Mouse (Mus musculus) CH12.LX (cell line): ENCODE measurements around the gene Gm12216.

ENCODE experiments used
- CTCF ChIP-seq, 2 experiments: IDR thresholded peaks in 1 of 2; conservative IDR thresholded peaks in 1 of 2; 2 replicates each; pipeline ENCODE4 v1.5.1; 2011 to 2012; ENCODE audit warnings: low read depth in 2 of 2, low read length in 2 of 2, improper control_type of control experiment in 1 of 2, inconsistent platforms in 1 of 2, mild to moderate bottlenecking in 1 of 2, moderate library complexity in 1 of 2
- EP300 ChIP-seq: IDR thresholded peaks from 2 replicates; pipeline ENCODE4 v1.6.1; 2011; ENCODE audit warnings: low read length, improper control_type of control experiment
- NRF1 ChIP-seq: IDR thresholded peaks from 2 replicates; pipeline ENCODE4 v1.6.1; 2014; ENCODE audit warnings: low read depth, mild to moderate bottlenecking, inconsistent platforms, low read length, improper control_type of control experiment, moderate library complexity
- POLR2AphosphoS2 ChIP-seq: IDR thresholded peaks from 2 replicates; pipeline ENCODE4 v1.6.1; 2011; ENCODE audit warnings: low read depth, low read length, improper control_type of control experiment
- TCF12 ChIP-seq: IDR thresholded peaks from 2 replicates; pipeline ENCODE4 v1.6.1; 2014; ENCODE audit warnings: low read depth, mild to moderate bottlenecking, inconsistent platforms, low read length, improper control_type of control experiment

DNA sequence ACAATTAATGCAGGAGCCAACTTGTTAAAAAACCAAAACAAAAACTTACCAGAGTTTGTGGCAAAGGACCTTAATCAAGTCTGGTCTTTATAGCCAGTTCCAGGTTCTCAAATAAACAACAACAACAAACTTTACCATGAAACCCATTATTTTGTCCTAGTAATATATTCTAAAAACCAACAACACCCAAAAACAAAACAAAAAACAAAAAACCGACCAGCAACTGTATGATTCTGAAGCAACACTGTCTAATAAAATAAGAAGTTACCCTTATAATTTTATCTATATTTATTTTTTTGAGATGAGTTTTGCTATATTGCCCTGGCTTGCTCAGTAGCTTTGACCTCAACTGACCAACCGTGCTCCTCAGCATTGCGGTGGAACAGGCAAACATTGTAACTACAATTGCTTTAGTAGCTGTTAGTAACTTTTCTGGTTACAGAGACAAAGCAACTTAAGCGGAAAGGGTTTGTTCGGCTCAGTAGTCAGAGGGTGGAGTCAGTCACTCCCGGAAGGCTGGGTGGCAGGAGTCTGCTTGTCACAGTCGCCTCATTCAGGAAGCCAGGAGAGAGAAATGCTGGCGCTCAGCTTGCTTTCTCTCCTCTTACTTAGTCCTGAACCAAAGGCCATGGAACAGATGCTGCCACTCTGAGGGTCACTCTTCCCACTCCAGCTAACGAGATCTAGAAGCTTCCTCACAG, 33.8 kb upstream of the Gm12216 start:
- TF ChIP-seq CTCF (conservative IDR thresholded peaks at IDR 0.05 in 1 of 2, IDR thresholded peaks at IDR 0.05 in 1 of 2; ENCODE audit: low read depth in 2 of 2, low read length in 2 of 2), result no peak
- peak; percentile 85 for TF ChIP-seq TCF12
- peak; percentile 42; the same call in 1 of the 2 replicates for TF ChIP-seq NRF1
- TF ChIP-seq POLR2AphosphoS2, result peak; percentile 74; the same call in 1 of the 2 replicates
- TF ChIP-seq EP300, result 0 out of 2 replicates have a peak, but pooled peaks have one; percentile 25
